Mouse (Mus musculus): ENCODE measurements at regions not wholly inside any gene's neighbourhood (a gene's known extent, or its start where the extent isn't known, plus 50 kb on each side); places are given as distances from the start of the nearest gene placed in this dataset.

DNA sequence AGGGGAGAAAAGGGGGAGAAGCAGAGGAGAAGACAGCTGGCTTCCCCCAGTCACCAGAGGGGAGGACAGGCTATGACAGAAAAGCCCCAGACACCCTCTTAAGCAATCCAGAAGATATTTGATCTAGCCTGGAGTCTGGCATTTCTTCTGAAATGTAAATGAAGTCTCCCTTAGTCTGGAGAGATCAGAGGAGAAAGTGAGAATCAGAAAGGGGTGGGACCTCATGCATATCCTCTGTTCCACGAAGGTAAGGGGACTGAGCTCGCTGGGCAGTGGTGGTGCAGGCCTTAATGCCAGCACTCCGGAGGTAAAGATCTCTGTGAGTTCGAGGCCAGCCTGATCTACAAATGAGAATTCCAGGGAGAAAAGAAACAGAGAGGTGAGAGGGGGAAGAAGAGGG, 70.6 kb upstream of the Disp3 start:
- H3K27me3 ChIP-seq (ENCODE audit: insufficient read depth, low read length) = no peaks in the 10 kb centered on the region
- H3K4me2 ChIP-seq (replicated peaks; ENCODE audit: low read depth, low read length) = no peak overlapping the region
- no peak for ATAC-seq (ENCODE audit: low FRiP score, low TSS enrichment)
- H3K4me3 ChIP-seq (ENCODE audit: low read length) = no peak overlapping the region
- H3K36me3 ChIP-seq (ENCODE audit: insufficient read depth, low read length) = no peaks in the 10 kb centered on the region
- no peak overlapping the region for H3K27ac ChIP-seq (ENCODE audit: low read length)
- 40% methylated on average over 4 of the region's 4 CpGs for WGBS
- H3K4me1 ChIP-seq (ENCODE audit: insufficient read depth, low read length) = no peaks in the 10 kb centered on the region
- 0 out of 2 replicates have a peak, but pooled peaks cover under 1% of the 10 kb centered on the region for H3K9me3 ChIP-seq (ENCODE audit: low read length)
- no peak overlapping the region for H3K9ac ChIP-seq (replicated peaks; ENCODE audit: low read length)

DNA sequence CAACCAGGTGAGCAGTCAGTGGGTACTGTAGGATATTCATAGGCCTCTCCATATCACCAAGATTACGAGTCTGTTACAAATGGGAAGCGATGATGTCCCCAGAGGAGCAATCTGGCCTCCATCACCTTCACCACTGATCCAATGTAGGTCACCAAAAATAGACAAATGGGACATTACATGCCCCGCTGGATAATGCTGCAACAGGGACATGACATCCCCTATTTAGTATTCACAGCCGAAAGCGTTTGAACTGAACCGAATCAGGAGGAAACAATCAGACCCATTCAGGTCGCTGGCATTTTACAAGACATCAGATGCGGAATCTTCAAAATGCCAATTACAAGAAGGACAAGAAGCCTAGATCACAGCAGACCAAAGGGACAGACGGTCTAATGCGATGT, 69.5 kb upstream of the Disp3 start:
- Histone ChIP-seq H3K9ac (replicated peaks; ENCODE audit: low read length) (no peak overlapping the region), H3K27me3 (ENCODE audit: insufficient read depth, low read length) (no peaks in the 10 kb centered on the region), H3K36me3 (ENCODE audit: insufficient read depth, low read length) (no peaks in the 10 kb centered on the region), H3K4me1 (ENCODE audit: insufficient read depth, low read length) (no peaks in the 10 kb centered on the region), H3K4me2 (replicated peaks; ENCODE audit: low read depth, low read length) (no peak overlapping the region), H3K9me3 (ENCODE audit: low read length) (peaks cover 10% of the 10 kb centered on the region), H3K4me3 (ENCODE audit: low read length) (no peak overlapping the region), H3K27ac (ENCODE audit: low read length) (no peak overlapping the region)
- 89% methylated on average over 10 of the region's 10 CpGs for WGBS
- no peak for ATAC-seq (ENCODE audit: low FRiP score, low TSS enrichment)

DNA sequence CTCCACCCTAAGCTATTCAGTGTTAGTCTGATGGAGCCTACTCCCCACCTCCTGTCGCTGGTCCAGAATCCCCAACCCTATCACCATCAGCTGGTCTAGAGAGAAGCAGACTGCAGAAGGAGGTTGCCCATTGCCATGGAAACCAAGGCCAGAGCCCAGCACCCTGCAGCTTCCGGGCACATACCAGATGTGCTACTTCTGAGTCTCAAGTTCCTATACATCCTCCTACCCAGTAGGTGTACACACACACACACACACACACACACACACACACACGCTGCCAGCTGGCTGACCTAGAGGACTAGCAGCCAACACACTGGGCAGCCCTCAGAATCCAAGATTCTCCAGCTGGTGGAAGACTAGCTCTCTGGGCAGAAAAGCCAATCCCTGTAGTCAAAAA, 68.9 kb upstream of the Disp3 start:
- no peak overlapping the region for H3K4me2 ChIP-seq (replicated peaks; ENCODE audit: low read depth, low read length)
- no peak overlapping the region for H3K9ac ChIP-seq (replicated peaks; ENCODE audit: low read length)
- no peaks in the 10 kb centered on the region for H3K4me1 ChIP-seq (ENCODE audit: insufficient read depth, low read length)
- H3K9me3 ChIP-seq (ENCODE audit: low read length) = peaks cover 10% of the 10 kb centered on the region
- H3K27ac ChIP-seq (ENCODE audit: low read length) = no peak overlapping the region
- no peak overlapping the region for H3K4me3 ChIP-seq (ENCODE audit: low read length)
- no peaks in the 10 kb centered on the region for H3K36me3 ChIP-seq (ENCODE audit: insufficient read depth, low read length)
- 66% methylated on average over 3 of the region's 3 CpGs for WGBS
- no peaks in the 10 kb centered on the region for H3K27me3 ChIP-seq (ENCODE audit: insufficient read depth, low read length)
- no peak for ATAC-seq (ENCODE audit: low FRiP score, low TSS enrichment)

DNA sequence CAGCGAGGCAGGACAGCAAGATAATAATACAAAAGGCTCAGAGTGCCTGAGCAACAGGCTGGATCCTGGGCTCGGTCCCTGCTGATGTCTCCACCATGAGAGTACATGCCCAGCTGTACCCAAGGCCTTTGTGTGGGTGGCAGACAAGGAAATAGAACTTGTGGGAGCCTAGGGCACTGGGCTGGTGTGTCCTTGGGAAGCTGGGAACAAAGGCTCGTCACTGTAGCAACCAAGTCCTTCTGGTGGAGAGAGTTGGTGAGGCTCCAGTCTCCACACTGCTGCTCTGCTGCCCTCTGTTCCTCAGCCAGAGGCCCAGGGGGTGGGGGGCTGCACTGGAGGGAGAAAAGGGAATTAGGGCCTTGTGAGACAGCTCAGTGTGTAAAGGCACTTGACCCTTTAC, 66.2 kb upstream of the Disp3 start:
- no peak overlapping the region for H3K4me3 ChIP-seq (ENCODE audit: low read length)
- no peaks in the 10 kb centered on the region for H3K36me3 ChIP-seq (ENCODE audit: insufficient read depth, low read length)
- H3K27ac ChIP-seq (ENCODE audit: low read length) = no peak overlapping the region
- H3K9ac ChIP-seq (replicated peaks; ENCODE audit: low read length) = no peak overlapping the region
- ATAC-seq (ENCODE audit: low FRiP score, low TSS enrichment) = no peak
- no peaks in the 10 kb centered on the region for H3K4me1 ChIP-seq (ENCODE audit: insufficient read depth, low read length)
- no peaks in the 10 kb centered on the region for H3K27me3 ChIP-seq (ENCODE audit: insufficient read depth, low read length)
- 61% methylated on average over 3 of the region's 3 CpGs for WGBS
- peaks cover 10% of the 10 kb centered on the region for H3K9me3 ChIP-seq (ENCODE audit: low read length)
- no peak overlapping the region for H3K4me2 ChIP-seq (replicated peaks; ENCODE audit: low read depth, low read length)

DNA sequence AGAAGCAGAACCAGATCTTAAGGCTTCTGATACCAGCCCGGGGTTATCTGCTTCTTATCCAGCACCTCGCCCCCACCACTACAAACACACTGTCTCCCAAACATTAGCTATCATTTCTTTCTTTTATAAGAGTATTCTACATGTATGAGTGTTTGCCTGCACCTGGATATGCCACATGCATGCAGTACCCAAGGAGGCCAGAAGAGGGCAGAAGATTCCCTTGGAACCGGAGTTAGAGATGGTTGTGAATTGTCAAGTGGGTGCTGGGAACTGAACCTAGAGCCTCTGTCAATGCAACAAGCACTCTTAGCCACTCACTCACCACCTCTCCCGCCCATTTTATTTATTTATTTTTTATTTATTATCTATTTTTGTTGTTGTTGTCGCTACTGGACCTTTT, 64.9 kb upstream of the Disp3 start:
- 93% methylated on average over 5 of the region's 5 CpGs for WGBS
- H3K9ac ChIP-seq (replicated peaks; ENCODE audit: low read length) = no peak overlapping the region
- H3K36me3 ChIP-seq (ENCODE audit: insufficient read depth, low read length) = no peaks in the 10 kb centered on the region
- no peak overlapping the region for H3K4me3 ChIP-seq (ENCODE audit: low read length)
- ATAC-seq (ENCODE audit: low FRiP score, low TSS enrichment) = no peak
- H3K4me1 ChIP-seq (ENCODE audit: insufficient read depth, low read length) = no peaks in the 10 kb centered on the region
- no peak overlapping the region for H3K27ac ChIP-seq (ENCODE audit: low read length)
- H3K27me3 ChIP-seq (ENCODE audit: insufficient read depth, low read length) = no peaks in the 10 kb centered on the region
- H3K4me2 ChIP-seq (replicated peaks; ENCODE audit: low read depth, low read length) = no peak overlapping the region
- H3K9me3 ChIP-seq (ENCODE audit: low read length) = peaks cover 10% of the 10 kb centered on the region

DNA sequence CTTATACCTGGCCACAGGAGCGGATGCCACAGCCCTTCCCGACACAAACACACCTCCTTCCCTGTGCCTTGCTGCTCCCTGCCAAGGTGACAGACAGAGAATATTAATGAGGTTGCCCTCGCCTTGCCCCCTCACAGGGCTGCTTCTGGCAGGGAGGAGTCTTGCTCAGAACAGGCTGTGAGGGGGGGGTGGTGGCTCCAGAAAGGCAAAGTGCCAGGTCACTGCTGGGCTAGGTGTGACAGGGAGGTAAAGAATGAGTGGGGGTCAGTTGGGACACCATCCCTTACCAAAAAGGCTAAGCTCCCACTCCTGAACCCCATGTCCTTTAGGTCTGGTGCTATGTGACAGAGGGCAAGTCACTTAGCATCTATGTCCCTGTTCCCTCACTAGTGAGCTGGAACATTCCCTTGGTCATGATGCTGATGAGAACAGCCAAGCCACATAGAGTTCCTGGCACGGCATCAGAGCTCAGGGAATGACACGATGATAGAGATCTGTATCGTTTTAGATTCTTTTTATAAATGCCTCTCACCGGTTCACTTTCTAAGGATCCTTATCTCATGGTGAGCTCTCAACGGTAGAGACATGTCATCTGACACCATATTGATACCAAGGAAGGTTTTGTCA, 53.9 kb upstream of the Disp3 start:
- Histone ChIP-seq H3K4me3 (ENCODE audit: low read length) (no peak overlapping the region), H3K27ac (ENCODE audit: low read length) (no peak overlapping the region), H3K4me2 (replicated peaks; ENCODE audit: low read depth, low read length) (no peak overlapping the region), H3K9ac (replicated peaks; ENCODE audit: low read length) (no peak overlapping the region), H3K27me3 (ENCODE audit: insufficient read depth, low read length) (no peaks in the 10 kb centered on the region), H3K9me3 (ENCODE audit: low read length) (no peaks in the 10 kb centered on the region), H3K4me1 (ENCODE audit: insufficient read depth, low read length) (no peaks in the 10 kb centered on the region), H3K36me3 (ENCODE audit: insufficient read depth, low read length) (no peaks in the 10 kb centered on the region)
- ATAC-seq (ENCODE audit: low FRiP score, low TSS enrichment) = no peak
- 69% methylated on average over 8 of the region's 8 CpGs for WGBS

DNA sequence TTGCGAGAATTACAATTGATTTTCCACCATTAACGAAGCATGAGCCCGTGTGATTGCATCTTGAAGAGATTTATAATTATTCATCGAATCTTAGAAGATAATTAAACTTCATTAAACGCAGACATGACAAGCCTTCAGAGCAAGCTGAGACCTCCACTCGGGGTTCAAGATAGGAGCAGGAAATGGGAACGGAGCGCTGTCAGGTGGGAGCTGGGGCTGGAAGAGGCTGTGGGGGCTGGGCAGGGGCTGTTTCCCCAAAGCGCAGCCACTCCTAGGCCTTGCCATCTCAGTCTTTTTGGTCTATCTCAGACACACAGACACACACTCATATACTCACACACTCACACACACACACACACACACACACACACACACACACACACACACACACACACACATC, 52.6 kb upstream of the Disp3 start:
- Histone ChIP-seq H3K4me3 (ENCODE audit: low read length) (no peak overlapping the region), H3K9ac (replicated peaks; ENCODE audit: low read length) (no peak overlapping the region), H3K27ac (ENCODE audit: low read length) (no peak overlapping the region), H3K27me3 (ENCODE audit: insufficient read depth, low read length) (no peaks in the 10 kb centered on the region), H3K4me1 (ENCODE audit: insufficient read depth, low read length) (no peaks in the 10 kb centered on the region), H3K4me2 (replicated peaks; ENCODE audit: low read depth, low read length) (no peak overlapping the region), H3K9me3 (ENCODE audit: low read length) (no peaks in the 10 kb centered on the region), H3K36me3 (ENCODE audit: insufficient read depth, low read length) (no peaks in the 10 kb centered on the region)
- 76% methylated on average over 9 of the region's 9 CpGs for WGBS
- ATAC-seq (ENCODE audit: low FRiP score, low TSS enrichment) = no peak

DNA sequence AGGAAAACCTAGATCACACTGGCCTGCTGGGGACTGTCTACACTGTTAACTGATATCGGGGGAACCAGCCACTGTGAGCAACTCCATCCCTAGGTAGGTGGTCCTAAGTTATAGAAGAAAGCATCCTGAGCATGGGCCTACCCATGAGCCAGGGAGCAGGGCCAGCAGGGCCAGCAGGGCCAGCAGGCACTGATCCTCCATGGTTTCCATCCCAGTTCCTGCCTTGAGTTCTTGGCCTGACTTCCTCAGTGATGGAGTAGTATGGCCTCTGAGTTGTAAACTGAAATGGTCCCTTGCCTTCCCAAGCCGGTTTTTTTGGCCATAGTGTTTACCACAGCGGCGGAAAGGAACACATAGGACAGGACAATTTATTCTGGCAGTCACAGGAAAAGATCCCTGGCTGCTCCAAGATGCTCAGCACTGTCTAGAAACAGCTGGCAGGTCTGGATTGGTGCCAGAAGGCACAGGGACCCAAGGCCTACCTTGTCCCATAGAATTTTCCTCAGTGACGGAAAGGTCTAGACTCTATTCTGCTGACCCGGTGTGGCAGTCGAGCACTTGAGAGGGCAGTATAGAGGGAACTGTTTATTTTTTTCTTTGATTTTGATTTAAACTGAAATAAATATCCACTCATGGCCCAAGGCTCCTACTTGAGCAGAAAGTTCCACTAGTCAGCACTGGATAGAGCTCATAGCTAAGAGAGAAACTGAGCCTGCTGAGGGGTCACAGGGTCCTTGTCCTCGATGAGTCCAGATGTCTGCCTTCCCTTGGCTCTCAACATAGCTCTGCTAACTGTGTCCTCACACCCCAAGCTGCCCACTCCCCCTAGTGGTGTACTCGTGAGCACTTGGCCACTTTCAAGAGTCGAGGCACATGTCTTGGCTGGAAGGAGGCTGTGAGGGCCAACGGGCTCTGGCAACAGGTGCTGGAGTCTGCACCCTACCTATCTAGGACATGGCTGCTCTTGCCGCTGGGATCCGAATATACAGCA, 50.4 kb upstream of the Disp3 start:
- Histone ChIP-seq H3K27me3 (ENCODE audit: insufficient read depth, low read length) (no peaks in the 10 kb centered on the region), H3K36me3 (ENCODE audit: insufficient read depth, low read length) (no peaks in the 10 kb centered on the region), H3K4me1 (ENCODE audit: insufficient read depth, low read length) (no peaks in the 10 kb centered on the region), H3K9me3 (ENCODE audit: low read length) (no peaks in the 10 kb centered on the region), H3K27ac (ENCODE audit: low read length) (no peak overlapping the region), H3K4me3 (ENCODE audit: low read length) (no peak overlapping the region), H3K4me2 (replicated peaks; ENCODE audit: low read depth, low read length) (no peak overlapping the region), H3K9ac (replicated peaks; ENCODE audit: low read length) (no peak overlapping the region)
- peak; percentile 57; the same call in 1 of the 2 replicates for ATAC-seq (ENCODE audit: low FRiP score, low TSS enrichment)
- 54% methylated on average over 13 of the region's 13 CpGs for WGBS
